Mouse (Mus musculus) left cerebral cortex, adult 6 months (tissue): ENCODE results near the gene Olfr510. TPM values are rescaled to one million over a fixed set of nuclear protein-coding genes. Genes with fewer than 3 reads are reported as not detected.

Experiments
- long read RNA-seq, 2 experiments: library from polyadenylated mRNA; unstranded; transcript quantifications; one replicate each; pipeline ENCODE4 v2.0.0; 2019 to 2020
- polyA plus RNA-seq: library from polyadenylated mRNA; unstranded; fragments of <200 nt; fragmentation: Nextera tagmentation; gene quantifications from 2 replicates; pipeline ENCODE4 v1.2.3, GENCODE M21; 2021

Gene Olfr510
- polyA plus RNA-seq = not detected in 2 replicates
- long read RNA-seq, experiment 1 = 0 reads
- long read RNA-seq, experiment 2 = 0 reads

DNA sequence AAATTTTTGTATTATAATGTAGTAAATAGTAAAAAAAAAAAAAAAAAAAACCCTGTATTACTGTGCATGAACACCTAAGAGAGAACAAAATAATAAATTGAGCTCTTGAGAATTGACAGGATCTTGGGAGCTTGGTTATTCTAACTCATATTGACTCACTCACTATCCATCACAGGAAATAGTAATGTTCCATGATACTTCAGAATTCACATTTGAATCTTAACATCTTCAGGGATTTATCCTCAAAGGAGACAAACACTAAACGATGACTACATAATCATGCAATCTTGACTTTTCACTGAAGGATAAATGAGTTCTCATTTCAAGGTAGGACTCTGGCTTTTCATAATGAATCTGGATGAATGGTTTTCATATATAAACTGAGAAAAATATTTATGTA, at the start of gene Olfr510:
Gene Olfr510, plus strand, starts transcription at position 301 of the 400 bp plus-strand sequence.

DNA sequence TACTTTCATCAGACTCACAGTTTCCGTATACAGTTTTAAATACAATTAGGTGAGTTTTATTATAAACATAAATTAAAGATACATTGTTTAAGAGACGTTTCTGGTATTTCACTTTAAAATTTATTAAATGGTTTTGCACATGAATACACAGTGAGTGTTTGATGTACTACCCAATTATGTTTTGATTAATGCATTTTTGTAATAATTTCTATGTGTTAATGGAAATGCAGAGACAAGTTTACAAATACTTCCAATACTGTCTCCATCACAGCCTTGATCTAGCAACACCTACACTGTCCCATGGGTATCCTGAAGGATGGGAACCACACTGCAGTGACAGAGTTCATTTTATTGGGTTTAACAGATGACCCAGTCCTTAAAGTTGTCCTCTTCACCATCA, 44.7 kb upstream of the Olfr510 start, which contains the start of gene Olfr507:
Gene Olfr507, plus strand, starts transcription at position 301 of the 400 bp plus-strand sequence.

DNA sequence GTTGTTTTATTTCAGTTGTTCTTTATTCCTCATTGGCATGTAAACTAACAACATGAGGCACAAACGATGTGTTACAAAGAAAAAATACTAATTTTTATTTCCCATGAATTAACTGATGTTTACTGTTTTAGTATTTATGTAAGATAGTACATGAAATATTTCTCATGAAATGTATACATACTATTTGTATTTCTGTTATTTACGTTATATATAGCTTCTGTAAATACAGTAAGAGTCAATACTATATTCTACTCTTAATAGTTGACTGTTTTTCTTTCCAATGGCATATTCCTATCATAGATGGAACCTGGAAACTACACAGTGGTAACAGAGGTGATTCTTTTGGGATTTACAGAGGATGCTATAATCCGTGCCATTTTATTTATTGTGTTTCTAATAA, 36.5 kb upstream of the Olfr510 start, which contains the start of gene Olfr508:
Gene Olfr508, plus strand, starts transcription at position 301 of the 400 bp plus-strand sequence.

DNA sequence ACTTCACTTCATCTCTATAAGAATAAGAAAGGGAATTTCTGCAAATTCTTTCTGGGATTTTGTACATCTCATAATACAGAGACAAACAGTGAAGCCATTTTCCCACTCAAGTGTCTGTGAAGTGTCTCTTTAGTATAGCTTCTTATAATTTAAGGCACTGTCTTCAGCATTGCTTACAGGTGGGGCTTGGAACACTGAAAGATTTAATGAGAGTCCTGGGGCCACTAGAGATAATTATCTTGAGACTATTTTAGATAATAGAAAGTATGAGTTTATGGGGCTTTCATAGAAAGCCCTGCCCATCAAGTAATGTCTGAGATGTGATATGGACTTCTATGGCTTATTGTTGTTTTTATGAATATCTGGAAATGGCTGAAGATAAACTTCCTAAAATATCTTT, 14.4 kb upstream of the Olfr510 start, which contains the start of gene Olfr509:
Gene Olfr509, minus strand, starts transcription at position 101 of the 400 bp plus-strand sequence.

DNA sequence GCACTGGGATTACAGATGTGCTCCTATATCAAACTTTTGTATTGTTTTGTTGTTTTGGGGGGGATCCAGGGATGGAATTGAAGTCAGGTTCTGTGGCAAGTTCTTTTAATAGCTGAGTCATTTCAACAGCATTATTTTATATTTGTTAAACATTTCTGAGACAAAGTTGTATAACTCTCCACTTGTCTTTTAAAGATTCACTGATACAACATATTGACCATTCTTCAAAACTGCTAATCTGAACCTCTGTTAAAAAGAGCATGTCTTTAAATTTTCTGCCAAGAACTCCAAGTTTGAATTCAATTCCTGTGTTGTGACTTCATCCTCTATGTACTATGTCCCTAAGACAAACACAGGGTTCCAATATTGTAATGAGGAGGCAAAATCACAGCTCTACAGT, 46.8 kb downstream of the Olfr510 start, which contains the start of gene Olfr512:
Gene Olfr512, plus strand, starts transcription at position 301 of the 400 bp plus-strand sequence.

Other genes starting within 250 kb of the Olfr510 start
- not detected in 2 replicates for gene Olfr497, start 246.0 kb upstream of the Olfr510 start, polyA plus RNA-seq
- not detected in 2 replicates for gene Olfr498, start 201.1 kb upstream of the Olfr510 start, polyA plus RNA-seq
- gene Olfr502, start 141.4 kb upstream of the Olfr510 start, polyA plus RNA-seq = not detected in 2 replicates
- gene Olfr503, start 121.9 kb upstream of the Olfr510 start, polyA plus RNA-seq = not detected in 2 replicates
- not detected in 2 replicates for gene Olfr504, start 100.6 kb upstream of the Olfr510 start, polyA plus RNA-seq
- gene Olfr506, start 55.6 kb upstream of the Olfr510 start, polyA plus RNA-seq = not detected in 2 replicates
- not detected in 2 replicates for gene Olfr507, start 44.6 kb upstream of the Olfr510 start, polyA plus RNA-seq
- not detected in 2 replicates for gene Olfr508, start 36.4 kb upstream of the Olfr510 start, polyA plus RNA-seq
- gene Olfr509, start 14.5 kb upstream of the Olfr510 start, polyA plus RNA-seq = not detected in 2 replicates
- not detected in 2 replicates for gene Olfr512, start 46.9 kb downstream of the Olfr510 start, polyA plus RNA-seq
- gene Olfr513, start 84.6 kb downstream of the Olfr510 start, polyA plus RNA-seq = not detected in 2 replicates
- gene Olfr514, start 159.6 kb downstream of the Olfr510 start, polyA plus RNA-seq = not detected in 2 replicates
- not detected in 2 replicates for gene Olfr516, start 184.1 kb downstream of the Olfr510 start, polyA plus RNA-seq
- gene Olfr517, start 206.0 kb downstream of the Olfr510 start, polyA plus RNA-seq = not detected in 2 replicates
- not detected in 2 replicates for gene Olfr518, start 218.6 kb downstream of the Olfr510 start, polyA plus RNA-seq
- not detected in 2 replicates for gene Olfr519, start 228.0 kb downstream of the Olfr510 start, polyA plus RNA-seq